Mouse (Mus musculus) embryonic facial prominence, embryonic 15.5 days (tissue): ENCODE data around the gene Gm37240. TPM values are rescaled to one million over a fixed set of nuclear protein-coding genes. Genes with fewer than 3 reads are reported as not detected.

Experiments used
- ATAC-seq: fragments of 200-750 bp; cut with Nextera tagmentation; 2 replicates; pipeline ENCODE4 v1.8.0; 2017; ENCODE audit warnings: low read depth, moderate TSS enrichment; ENCODE audit not compliant: insufficient number of reproducible peaks, low FRiP score, low TSS enrichment
- H3K27ac ChIP-seq: fragments of 300-500 bp; sonication (generic); replicated peaks from 2 replicates; pipeline ENCODE4 v1.5.1; 2015; ENCODE audit warnings: mild to moderate bottlenecking, inconsistent platforms
- H3K27me3 ChIP-seq: fragments of 300-500 bp; sonication (generic); 2 replicates; pipeline ENCODE4 v1.6.1; 2015; ENCODE audit warnings: inconsistent platforms
- H3K36me3 ChIP-seq: fragments of 300-500 bp; sonication (generic); 2 replicates; pipeline ENCODE4 v1.6.1; 2015; ENCODE audit warnings: mild to moderate bottlenecking, inconsistent platforms
- H3K4me1 ChIP-seq: fragments of 300-500 bp; sonication (generic); 2 replicates; pipeline ENCODE4 v1.6.1; 2015; ENCODE audit warnings: inconsistent platforms
- H3K4me2 ChIP-seq: fragments of 300-500 bp; sonication (generic); replicated peaks from 2 replicates; pipeline ENCODE4 v1.6.1; 2015; ENCODE audit warnings: mild to moderate bottlenecking, inconsistent platforms
- H3K4me3 ChIP-seq: fragments of 300-500 bp; sonication (generic); replicated peaks from 2 replicates; pipeline ENCODE4 v1.5.1; 2015; ENCODE audit warnings: mild to moderate bottlenecking, inconsistent platforms
- H3K9ac ChIP-seq: fragments of 300-500 bp; sonication (generic); 2 replicates; pipeline ENCODE4 v1.6.1; 2015; ENCODE audit warnings: inconsistent platforms
- H3K9me3 ChIP-seq: fragments of 300-500 bp; sonication (generic); replicated peaks from 2 replicates; pipeline ENCODE4 v1.6.1; 2016; ENCODE audit warnings: inconsistent platforms
- WGBS: fragments of 180-500 bp; shearing (Covaris S2); methylation state at CpG from one replicate; pipeline ENCODE4 v1.1.7; 2015; 5-methylcytosine and 5-hydroxymethylcytosine counted together
- polyA plus RNA-seq: library from polyadenylated mRNA; unstranded; fragments of >200 nt; fragmentation: Nextera tagmentation; extraction: Ambion mirVana; gene quantifications from 2 replicates; pipeline ENCODE4 v1.2.1, GENCODE M21; 2015

The Gm37240 gene
- polyA plus RNA-seq, 1 experiment from 2014 or later, result 12.8 TPM

- H3K36me3 ChIP-seq, result no peaks in the 10 kb centered on the region
- no peak overlapping the region for H3K9ac ChIP-seq
- H3K9me3 ChIP-seq, result no peaks in the 10 kb centered on the region
- H3K27me3 ChIP-seq, result no peaks in the 10 kb centered on the region
- no peak overlapping the region for H3K4me3 ChIP-seq
- no peaks in the 10 kb centered on the region for H3K4me1 ChIP-seq
- 78% methylated on average over 8 of the region's 8 CpGs for WGBS
- no peak for ATAC-seq
- H3K4me2 ChIP-seq, result no peak overlapping the region
- no peak overlapping the region for H3K27ac ChIP-seq
Observed at GRCm38 (mm10) chr3:84985121-84985625, 902.1 kb downstream of the Gm37240 start.

- H3K9me3 ChIP-seq, result no peaks in the 10 kb centered on the region
- no peaks in the 10 kb centered on the region for H3K27me3 ChIP-seq
- no peak overlapping the region for H3K4me3 ChIP-seq
- H3K36me3 ChIP-seq, result no peaks in the 10 kb centered on the region
- no peak overlapping the region for H3K9ac ChIP-seq
- WGBS, result 68% methylated on average over 4 of the region's 4 CpGs
- no peak overlapping the region for H3K27ac ChIP-seq
- no peak overlapping the region for H3K4me2 ChIP-seq
- no peak for ATAC-seq
- no peaks in the 10 kb centered on the region for H3K4me1 ChIP-seq
Observed at GRCm38 (mm10) chr3:84982688-84983087, 904.6 kb downstream of the Gm37240 start.

DNA sequence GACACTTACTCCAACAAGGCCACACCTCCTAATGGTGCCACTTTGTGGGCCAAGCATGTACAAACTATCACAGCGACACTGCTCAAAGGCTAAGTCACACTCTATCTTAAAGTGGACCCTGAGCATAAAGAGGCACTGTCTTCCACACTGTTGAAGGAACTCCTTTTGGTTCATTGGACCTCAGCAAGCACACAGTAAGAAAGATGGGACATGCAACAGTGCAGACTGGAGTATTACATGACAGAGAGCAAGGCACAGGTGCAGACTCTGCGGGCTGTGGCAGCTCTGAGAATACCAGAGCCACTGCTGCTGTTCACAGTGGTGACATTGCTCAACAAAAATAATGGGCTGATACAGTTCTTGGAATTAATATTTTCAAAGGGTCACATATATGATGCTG, 907.2 kb downstream of the Gm37240 start:
- H3K27ac ChIP-seq, result no peak overlapping the region
- no peaks in the 10 kb centered on the region for H3K4me1 ChIP-seq
- H3K4me2 ChIP-seq, result no peak overlapping the region
- H3K36me3 ChIP-seq, result peaks cover 11% of the 10 kb centered on the region; the same call in 1 of the 2 replicates
- H3K9ac ChIP-seq, result no peak overlapping the region
- no peaks in the 10 kb centered on the region for H3K9me3 ChIP-seq
- no peaks in the 10 kb centered on the region for H3K27me3 ChIP-seq
- ATAC-seq, result no peak
- no peak overlapping the region for H3K4me3 ChIP-seq
- WGBS, result 97% methylated on average over 2 of the region's 2 CpGs

GRCm38 (mm10) chr3:84978676-84979075, 908.6 kb downstream of the Gm37240 start:
- Histone ChIP-seq H3K4me2 (no peak overlapping the region), H3K9me3 (no peaks in the 10 kb centered on the region), H3K27me3 (no peaks in the 10 kb centered on the region), H3K27ac (no peak overlapping the region), H3K4me1 (no peaks in the 10 kb centered on the region), H3K4me3 (no peak overlapping the region), H3K36me3 (peaks cover 11% of the 10 kb centered on the region; the same call in 1 of the 2 replicates), H3K9ac (no peak overlapping the region)
- WGBS, result 65% methylated on average over 11 of the region's 11 CpGs
- no peak for ATAC-seq

- Histone ChIP-seq H3K27me3 (no peaks in the 10 kb centered on the region), H3K9me3 (no peaks in the 10 kb centered on the region), H3K4me2 (no peak overlapping the region), H3K36me3 (peaks cover 29% of the 10 kb centered on the region), H3K27ac (no peak overlapping the region), H3K4me3 (no peak overlapping the region), H3K4me1 (no peaks in the 10 kb centered on the region), H3K9ac (no peak overlapping the region)
- WGBS, result 75% methylated on average over 9 of the region's 9 CpGs
- ATAC-seq, result no peak
Observed at GRCm38 (mm10) chr3:84974193-84974592, 913.1 kb downstream of the Gm37240 start.

GRCm38 (mm10) chr3:84972881-84973280, 914.4 kb downstream of the Gm37240 start:
- peaks cover 31% of the 10 kb centered on the region for H3K36me3 ChIP-seq
- 92% methylated on average over 2 of the region's 2 CpGs for WGBS

GRCm38 (mm10) chr3:84971561-84971960, 915.8 kb downstream of the Gm37240 start:
- Histone ChIP-seq H3K4me3 (no peak overlapping the region), H3K4me1 (no peaks in the 10 kb centered on the region), H3K9ac (no peak overlapping the region), H3K27ac (no peak overlapping the region; the same call in 1 of the 2 replicates), H3K4me2 (no peak overlapping the region), H3K27me3 (no peaks in the 10 kb centered on the region), H3K36me3 (peaks cover 23% of the 10 kb centered on the region), H3K9me3 (no peaks in the 10 kb centered on the region)
- ATAC-seq, result peak; percentile 57; the same call in 1 of the 2 replicates
- WGBS, result 56% methylated on average over 5 of the region's 5 CpGs

More at GRCm38 (mm10) chr3:84972881-84973280, 914.4 kb downstream of the Gm37240 start:
- no peaks in the 10 kb centered on the region for H3K4me1 ChIP-seq
- no peaks in the 10 kb centered on the region for H3K27me3 ChIP-seq
- no peak overlapping the region for H3K4me3 ChIP-seq
- H3K27ac ChIP-seq, result no peak overlapping the region
- no peak overlapping the region for H3K4me2 ChIP-seq
- no peak for ATAC-seq
- H3K9ac ChIP-seq, result no peak overlapping the region
- H3K9me3 ChIP-seq, result no peaks in the 10 kb centered on the region

DNA sequence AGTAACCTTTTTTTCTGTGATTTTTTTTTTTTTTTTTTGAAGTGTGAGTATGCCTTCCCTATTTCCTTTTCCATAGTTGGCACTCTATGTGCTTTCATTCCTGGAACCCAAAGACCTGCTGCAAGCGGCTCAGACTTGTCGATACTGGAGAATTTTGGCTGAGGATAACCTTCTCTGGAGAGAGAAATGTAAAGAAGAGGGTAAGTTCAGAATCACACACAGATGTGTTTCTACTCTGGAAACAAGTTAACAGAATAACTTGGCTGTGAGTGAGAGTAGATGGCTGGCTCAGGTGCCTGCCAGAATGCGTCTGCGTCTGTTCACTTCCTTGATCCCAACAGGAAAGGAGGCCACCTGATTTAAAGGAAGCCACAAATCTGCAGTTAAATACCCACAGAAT, 920.0 kb downstream of the Gm37240 start:
- WGBS, result 69% methylated on average over 4 of the region's 4 CpGs

GRCm38 (mm10) chr3:84965156-84965555, 922.2 kb downstream of the Gm37240 start:
- Histone ChIP-seq H3K27ac (no peak overlapping the region), H3K4me3 (no peak overlapping the region), H3K27me3 (no peaks in the 10 kb centered on the region), H3K9me3 (no peaks in the 10 kb centered on the region), H3K4me1 (no peaks in the 10 kb centered on the region), H3K4me2 (no peak overlapping the region), H3K9ac (no peak overlapping the region), H3K36me3 (peaks cover 16% of the 10 kb centered on the region; the same call in 1 of the 2 replicates)
- ATAC-seq, result no peak
- WGBS, result 93% methylated on average over 5 of the region's 5 CpGs

More for the DNA sequence above, 920.0 kb downstream of the Gm37240 start:
- no peak overlapping the region for H3K4me3 ChIP-seq
- no peaks in the 10 kb centered on the region for H3K27me3 ChIP-seq
- no peak for ATAC-seq
- H3K36me3 ChIP-seq, result peaks cover 11% of the 10 kb centered on the region; the same call in 1 of the 2 replicates
- H3K9me3 ChIP-seq, result no peaks in the 10 kb centered on the region
- H3K27ac ChIP-seq, result no peak overlapping the region
- H3K9ac ChIP-seq, result no peak overlapping the region
- no peak overlapping the region for H3K4me2 ChIP-seq
- H3K4me1 ChIP-seq, result no peaks in the 10 kb centered on the region

- 65% methylated on average over 4 of the region's 4 CpGs for WGBS
Observed at GRCm38 (mm10) chr3:84955857-84956256, 931.5 kb downstream of the Gm37240 start.

GRCm38 (mm10) chr3:84955011-84955775, 932.1 kb downstream of the Gm37240 start:
- Histone ChIP-seq H3K4me1 (no peaks in the 10 kb centered on the region), H3K36me3 (no peaks in the 10 kb centered on the region), H3K27me3 (no peaks in the 10 kb centered on the region), H3K9me3 (no peaks in the 10 kb centered on the region), H3K4me2 (no peak overlapping the region), H3K27ac (no peak overlapping the region), H3K9ac (no peak overlapping the region), H3K4me3 (no peak overlapping the region)
- no peak for ATAC-seq
- WGBS, result 86% methylated on average over 8 of the region's 8 CpGs

More at GRCm38 (mm10) chr3:84955857-84956256, 931.5 kb downstream of the Gm37240 start:
- H3K4me3 ChIP-seq, result no peak overlapping the region
- H3K36me3 ChIP-seq, result 0 out of 2 replicates have a peak, but pooled peaks cover under 1% of the 10 kb centered on the region
- H3K27me3 ChIP-seq, result no peaks in the 10 kb centered on the region
- H3K9ac ChIP-seq, result no peak overlapping the region
- H3K27ac ChIP-seq, result no peak overlapping the region
- H3K4me1 ChIP-seq, result no peaks in the 10 kb centered on the region
- no peak for ATAC-seq
- no peaks in the 10 kb centered on the region for H3K9me3 ChIP-seq
- no peak overlapping the region for H3K4me2 ChIP-seq
